Comparison of ENCODE assay signal across 9 mouse cellular contexts in the genomic region with DNA sequence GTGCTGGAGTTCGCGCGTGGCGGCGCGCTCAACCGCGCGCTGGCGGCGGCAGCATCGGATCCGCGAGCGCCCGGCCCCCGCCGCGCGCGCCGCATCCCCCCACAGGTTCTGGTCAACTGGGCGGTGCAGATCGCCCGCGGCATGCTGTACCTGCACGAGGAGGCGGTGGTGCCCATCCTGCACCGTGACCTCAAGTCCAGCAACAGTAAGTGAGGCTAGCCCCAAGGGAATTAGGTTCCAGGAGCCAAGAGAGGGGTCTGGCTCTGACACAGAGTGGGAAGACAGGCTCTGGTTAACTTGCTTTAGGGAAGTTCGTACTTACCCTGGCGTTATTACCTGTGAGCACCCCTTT. TPM values are rescaled to one million over a fixed set of nuclear protein-coding genes. Genes with fewer than 3 reads are reported as not detected.
DNase-seq lines count a peak whose midpoint lies in the region; ATAC-seq lines count a peak whose summit lies in the region.
"Had no signal": no experiment of that assay in that cellular context is flagged by ENCODE, and none has a peak within 500 bp of the region (broad histone marks: within the 10 kb centered on the region; RNA-seq: fewer than 3 reads in every experiment).

No protein-coding gene starts in this region.

- H3K36me3 ChIP-seq in heart, embryonic 10.5 days, result no peaks in the 10 kb centered on the region
- no peaks in the 10 kb centered on the region for H3K36me3 ChIP-seq in hindbrain, embryonic 16.5 days (ENCODE audit: control insufficient read depth, insufficient read depth, low read length)
- H3K36me3 ChIP-seq in midbrain, embryonic 10.5 days, result no peaks in the 10 kb centered on the region

- H3K27me3 ChIP-seq in heart, embryonic 10.5 days (ENCODE audit: insufficient read depth, poor library complexity, severe bottlenecking), result peaks cover 81% of the 10 kb centered on the region
- peaks cover 42% of the 10 kb centered on the region for H3K27me3 ChIP-seq in hindbrain, embryonic 16.5 days (replicated peaks; ENCODE audit: control insufficient read depth, insufficient read depth, low read length)
- peaks cover 89% of the 10 kb centered on the region for H3K27me3 ChIP-seq in midbrain, embryonic 10.5 days (ENCODE audit: low read depth, poor library complexity, severe bottlenecking)

- H3K4me3 ChIP-seq in heart, embryonic 10.5 days, result peak overlapping the region; percentile 75
- peak overlapping the region; percentile 43 for H3K4me3 ChIP-seq in brown adipose tissue, adult 24 weeks (ENCODE audit: insufficient read depth, low read depth, low read length)
- peak overlapping the region; percentile 67 for H3K4me3 ChIP-seq in hindbrain, embryonic 16.5 days (ENCODE audit: low read length)
- H3K4me3 ChIP-seq in midbrain, embryonic 10.5 days, result peak overlapping the region; percentile 67

- ATAC-seq in hindbrain, embryonic 16.5 days, result no peak; the same call in none of the 2 replicates

- no peaks in the 10 kb centered on the region for H3K9me3 ChIP-seq in heart, embryonic 10.5 days
- no peaks in the 10 kb centered on the region for H3K9me3 ChIP-seq in hindbrain, embryonic 16.5 days (ENCODE audit: control insufficient read depth, low read length)
- no peaks in the 10 kb centered on the region for H3K9me3 ChIP-seq in midbrain, embryonic 10.5 days (replicated peaks)

- H3K4me1 ChIP-seq in heart, embryonic 10.5 days, result peaks cover 18% of the 10 kb centered on the region
- H3K4me1 ChIP-seq in brown adipose tissue, adult 24 weeks (ENCODE audit: control insufficient read depth, insufficient read depth, insufficient read length, low read length), result no peaks in the 10 kb centered on the region
- H3K4me1 ChIP-seq in hindbrain, embryonic 16.5 days (ENCODE audit: control insufficient read depth, insufficient read depth, low read depth, low read length), result peaks cover 12% of the 10 kb centered on the region
- peaks cover 19% of the 10 kb centered on the region for H3K4me1 ChIP-seq in midbrain, embryonic 10.5 days

- H3K27ac ChIP-seq in heart, embryonic 10.5 days, result peak overlapping the region; percentile 62; the same call in 1 of the 2 replicates
- H3K27ac ChIP-seq in brown adipose tissue, adult 24 weeks (replicated peaks; ENCODE audit: low read depth, low read length), result no peak overlapping the region
- no peak overlapping the region for H3K27ac ChIP-seq in hindbrain, embryonic 16.5 days (ENCODE audit: low read depth, low read length)
- H3K27ac ChIP-seq in midbrain, embryonic 10.5 days (replicated peaks), result no peak overlapping the region
- H3K27ac ChIP-seq: macrophage had no signal

- peak overlapping the region; percentile 100 for H3K4me2 ChIP-seq in hindbrain, embryonic 16.5 days (ENCODE audit: low read length)

- H3K9ac ChIP-seq in hindbrain, embryonic 16.5 days (ENCODE audit: low read depth, low read length), result peak overlapping the region; percentile 71

- 5% methylated on average over 31 of the region's 31 CpGs for WGBS in heart, embryonic 10.5 days
- WGBS in hindbrain, embryonic 16.5 days, result 2% methylated on average over 31 of the region's 31 CpGs
- WGBS in midbrain, embryonic 10.5 days, result 2% methylated on average over 31 of the region's 31 CpGs

- no peak for DNase-seq in heart, embryonic 10.5 days (ENCODE audit: low spot score)
- DNase-seq in heart, postnatal 4 days, result no peak
- DNase-seq in midbrain, embryonic 10.5 days (ENCODE audit: low spot score), result no peak
- no peak for DNase-seq in adrenal gland, adult 2 months
- DNase-seq in yolk sac, embryonic 10.5 days (ENCODE audit: low spot score), result no peak
- no peak for DNase-seq in adrenal gland, postnatal 14 days

RNA-seq across cellular contexts. Expression of a gene that starts 1.0 kb away (rescaled TPM):
- 0.09 and 0.15 TPM in 2 replicates for polyA plus RNA-seq in heart, embryonic 10.5 days (2016; fragmentation: Nextera tagmentation; extraction: Ambion mirVana)
- under 1 TPM; 0.36 TPM for total RNA-seq in heart, postnatal 4 days (2021)
- polyA plus RNA-seq in brown adipose tissue, adult 24 weeks (2012; ENCODE audit: insufficient read depth, insufficient read length, missing spikeins), result not detected in 2 replicates
- 0.94 and 0.95 TPM in 2 replicates for polyA plus RNA-seq in hindbrain, embryonic 16.5 days (2015; fragmentation: Nextera tagmentation; extraction: Ambion mirVana)
- not detected in 2 replicates for polyA plus RNA-seq in midbrain, embryonic 10.5 days (2016; fragmentation: Nextera tagmentation; extraction: Ambion mirVana)
- 1 to 10 TPM in 1 of 2 experiments, under 1 TPM in 1; 0.78 to 1.6 TPM for total RNA-seq in adrenal gland, adult 2 months (2021)
- polyA plus RNA-seq in adrenal gland, adult 2 months (2012; rRNA removed), result 1.5 and 1.9 TPM in 2 replicates
- total RNA-seq in adrenal gland, postnatal 14 days (2021), result 1.3 and 1.4 TPM in 2 replicates
- polyA plus RNA-seq: macrophage had no signal

RNA-seq across cellular contexts. Expression of a gene that starts 13.1 kb away (rescaled TPM):
- 0.17 and 0.44 TPM in 2 replicates for polyA plus RNA-seq in heart, embryonic 10.5 days (2016; fragmentation: Nextera tagmentation; extraction: Ambion mirVana)
- under 1 TPM; 0.38 to 0.41 TPM for total RNA-seq in heart, postnatal 4 days (2021)
- polyA plus RNA-seq in brown adipose tissue, adult 24 weeks (2012; ENCODE audit: insufficient read depth, insufficient read length, missing spikeins), result not detected in 2 replicates
- 4.1 and 5.9 TPM in 2 replicates for polyA plus RNA-seq in hindbrain, embryonic 16.5 days (2015; fragmentation: Nextera tagmentation; extraction: Ambion mirVana)
- polyA plus RNA-seq in midbrain, embryonic 10.5 days (2016; fragmentation: Nextera tagmentation; extraction: Ambion mirVana), result 0.11 and 0.24 TPM in 2 replicates
- under 1 TPM; 0.55 to 0.69 TPM for total RNA-seq in adrenal gland, adult 2 months (2021)
- polyA plus RNA-seq in adrenal gland, adult 2 months (2012; rRNA removed), result 0.42 and 0.50 TPM in 2 replicates
- 0.45 and 0.52 TPM in 2 replicates for total RNA-seq in adrenal gland, postnatal 14 days (2021)
- polyA plus RNA-seq: macrophage had no signal
